Mouse (Mus musculus): ENCODE measurements at regions not wholly inside any gene's neighbourhood (a gene's known extent, or its start where the extent isn't known, plus 50 kb on each side); places are given as distances from the start of the nearest gene placed in this dataset.
"Not testable (repeated sequence)": the region's sequence is repeated elsewhere in the genome, so short reads cannot be mapped to it uniquely, and the experiment has no call there.

DNA sequence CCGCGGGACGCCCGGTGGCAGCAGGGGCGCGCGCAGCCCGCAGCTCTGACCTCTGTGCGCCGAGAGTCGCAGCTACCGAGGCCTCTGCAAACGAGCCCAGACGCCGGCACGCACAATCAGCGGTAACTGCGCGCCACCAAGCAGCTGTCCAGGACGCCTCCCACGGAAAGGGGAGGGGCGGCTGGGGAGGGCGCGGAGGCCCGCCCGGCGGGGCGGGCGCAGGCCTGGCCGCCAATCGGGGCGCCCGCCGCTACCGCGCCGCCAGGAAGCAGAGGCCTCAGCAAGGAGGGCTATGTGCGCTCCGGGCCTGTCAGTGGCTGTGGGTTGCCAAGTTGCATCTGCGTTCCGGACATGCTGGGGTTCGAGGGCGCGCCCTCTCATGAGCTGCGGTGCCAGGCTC, 613.3 kb upstream of the Ywhaq start:
- intact Hi-C loops (cut with DNase I), result not testable (repeated sequence)
- DNase-seq, result peak; percentile 40 to 45

GRCm38 (mm10) chr12:22030263-22030662, 612.8 kb upstream of the Ywhaq start:
- DNase-seq; intact Hi-C loops (cut with DNase I): not testable (repeated sequence)
